Mouse (Mus musculus) liver, adult 2 months (tissue): Measurements from ENCODE around the gene Gpalpp1. TPM values are rescaled to one million over a fixed set of nuclear protein-coding genes. Genes with fewer than 3 reads are reported as not detected.

Source experiments
- DNase-seq: peaks from one replicate; pipeline ENCODE4 v3.0.0-alpha.2; 2011; ENCODE audit warnings: low read depth, low spot score; ENCODE audit errors: extremely low read depth
- H3K27ac ChIP-seq: fragments of 200-500 bp; replicated peaks from 2 replicates; pipeline ENCODE4 v1.5.1; 2012; ENCODE audit warnings: low read depth, mild to moderate bottlenecking, control low read depth, inconsistent platforms, low read length; ENCODE audit not compliant: insufficient read depth
- H3K27me3 ChIP-seq: fragments of 200-500 bp; 2 replicates; pipeline ENCODE4 v1.6.1; 2012; ENCODE audit warnings: mild to moderate bottlenecking, moderate library complexity, low read length, inconsistent platforms; ENCODE audit not compliant: control insufficient read depth, insufficient read depth
- H3K36me3 ChIP-seq: fragments of 200-500 bp; 2 replicates; pipeline ENCODE4 v1.6.1; 2012; ENCODE audit warnings: low read length, inconsistent platforms; ENCODE audit not compliant: control insufficient read depth, insufficient read depth
- H3K4me1 ChIP-seq: fragments of 200-500 bp; 2 replicates; pipeline ENCODE4 v1.6.1; 2011; ENCODE audit warnings: low read length; ENCODE audit not compliant: control insufficient read depth, insufficient read depth
- H3K4me3 ChIP-seq: fragments of 200-500 bp; 2 replicates; pipeline ENCODE4 v1.5.1; 2011; ENCODE audit warnings: low read depth, mild to moderate bottlenecking, control low read depth, low read length, moderate library complexity; ENCODE audit not compliant: insufficient read depth
- H3K79me2 ChIP-seq: fragments of 200-500 bp; 2 replicates; pipeline ENCODE4 v1.6.1; 2012; ENCODE audit warnings: inconsistent platforms, mild to moderate bottlenecking, low read length, moderate library complexity; ENCODE audit not compliant: control insufficient read depth, insufficient read depth
- H3K9ac ChIP-seq: fragments of 200-500 bp; 2 replicates; pipeline ENCODE4 v1.6.1; 2012; ENCODE audit warnings: low read depth, mild to moderate bottlenecking, control low read depth, inconsistent platforms, low read length
- CTCF ChIP-seq: fragments of 200-500 bp; IDR thresholded peaks from 2 replicates; pipeline ENCODE4 v1.5.1; 2011; ENCODE audit warnings: low read depth, low read length, control low read depth
- POLR2A ChIP-seq: fragments of 200-500 bp; IDR thresholded peaks from 2 replicates; pipeline ENCODE4 v1.6.1; 2011; ENCODE audit warnings: low read length, control low read depth; ENCODE audit not compliant: insufficient read depth; ENCODE audit errors: extremely low read depth
- WGBS: fragments of 180-500 bp; shearing (Covaris S2); methylation state at CpG from one replicate; pipeline ENCODE4 v1.1.7; 2018; 5-methylcytosine and 5-hydroxymethylcytosine counted together
- polyA plus RNA-seq: library from polyadenylated mRNA; depleted of rRNA; stranded (reverse); fragments of >200 nt; gene quantifications from 2 replicates; pipeline ENCODE4 v1.2.3, GENCODE M21; 2012; rRNA removed
- total RNA-seq: library from RNA; depleted of rRNA; stranded (reverse); fragments of >200 nt; gene quantifications from 2 replicates; pipeline ENCODE4 v1.2.3, GENCODE M21; 2014; rRNA removed

Gpalpp1 gene
- total and polyA plus RNA-seq, 2 experiments: 2.0 to 8.6 TPM

- Histone ChIP-seq H3K27ac (no peak overlapping the region), H3K27me3 (no peaks in the 10 kb centered on the region), H3K79me2 (no peaks in the 10 kb centered on the region), H3K36me3 (no peaks in the 10 kb centered on the region), H3K4me1 (no peaks in the 10 kb centered on the region), H3K4me3 (no peak overlapping the region), H3K9ac (no peak overlapping the region)
- TF ChIP-seq POLR2A: no peak
- WGBS: 64% methylated on average over 5 of the region's 5 CpGs
- DNase-seq: peak; percentile 17
Observed at GRCm38 (mm10) chr14:76059441-76059840, 51.1 kb downstream of the Gpalpp1 start.

GRCm38 (mm10) chr14:76053726-76054125, 56.8 kb downstream of the Gpalpp1 start:
- Histone ChIP-seq H3K4me1 (no peaks in the 10 kb centered on the region), H3K36me3 (no peaks in the 10 kb centered on the region), H3K27ac (no peak overlapping the region), H3K4me3 (no peak overlapping the region), H3K27me3 (no peaks in the 10 kb centered on the region), H3K79me2 (no peaks in the 10 kb centered on the region), H3K9ac (no peak overlapping the region)
- WGBS: 78% methylated on average over 11 of the region's 11 CpGs
- no peak for DNase-seq
- TF ChIP-seq POLR2A (no peak), CTCF (no peak)

DNA sequence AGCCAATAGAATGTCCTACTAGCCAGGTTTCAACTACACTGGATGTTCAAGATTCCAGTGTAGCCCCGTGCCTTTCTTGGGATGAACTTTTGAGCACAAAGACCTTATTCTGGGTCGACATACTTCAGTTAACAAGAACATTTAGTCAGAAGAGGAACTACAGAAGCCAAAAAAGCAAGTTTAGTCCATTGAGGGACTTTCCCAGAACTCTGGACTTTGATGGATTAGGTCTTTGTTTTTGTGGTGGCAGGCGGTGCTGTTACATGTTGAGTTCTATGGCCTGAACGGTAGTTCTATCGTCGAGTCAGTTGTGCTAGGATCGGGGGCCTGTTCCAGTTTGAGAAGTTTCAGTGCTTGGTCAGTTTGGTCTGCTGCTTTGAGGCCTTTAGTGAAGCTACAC, 58.6 kb downstream of the Gpalpp1 start:
- no peaks in the 10 kb centered on the region for H3K4me1 ChIP-seq
- no peak overlapping the region for H3K4me3 ChIP-seq
- H3K79me2 ChIP-seq: no peaks in the 10 kb centered on the region
- H3K36me3 ChIP-seq: no peaks in the 10 kb centered on the region
- TF ChIP-seq POLR2A (no peak), CTCF (no peak)
- 76% methylated on average over 7 of the region's 7 CpGs for WGBS
- H3K9ac ChIP-seq: no peak overlapping the region
- H3K27ac ChIP-seq: no peak overlapping the region
- DNase-seq: no peak
- no peaks in the 10 kb centered on the region for H3K27me3 ChIP-seq

DNA sequence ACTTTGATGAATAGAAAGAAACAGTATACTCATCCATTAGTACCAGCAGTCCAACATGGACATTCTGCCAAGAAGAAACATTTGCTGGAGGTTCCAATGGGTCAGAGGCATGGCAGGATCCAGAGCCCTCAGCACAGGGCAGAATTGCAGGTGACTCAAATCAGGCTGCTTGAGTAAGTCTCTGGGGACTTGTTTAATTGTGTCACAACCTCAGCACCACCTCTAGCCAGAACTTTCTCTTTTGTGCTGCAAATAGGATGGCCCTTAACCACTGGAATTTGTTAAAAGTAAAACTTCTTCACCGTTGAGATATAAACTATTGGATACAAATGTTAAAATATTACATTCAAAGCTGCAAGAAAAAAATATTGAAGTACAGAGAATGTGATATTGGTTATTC, 64.8 kb downstream of the Gpalpp1 start:
- no peaks in the 10 kb centered on the region for H3K36me3 ChIP-seq
- no peak for DNase-seq
- no peaks in the 10 kb centered on the region for H3K4me1 ChIP-seq
- WGBS: 56% methylated on average over 1 of the region's 1 CpGs
- no peak overlapping the region for H3K27ac ChIP-seq
- TF ChIP-seq CTCF: no peak
- TF ChIP-seq POLR2A: no peak
- no peak overlapping the region for H3K9ac ChIP-seq
- H3K27me3 ChIP-seq: no peaks in the 10 kb centered on the region
- no peaks in the 10 kb centered on the region for H3K79me2 ChIP-seq
- H3K4me3 ChIP-seq: no peak overlapping the region

GRCm38 (mm10) chr14:76044164-76044557, 66.4 kb downstream of the Gpalpp1 start:
- no peaks in the 10 kb centered on the region for H3K36me3 ChIP-seq
- TF ChIP-seq CTCF (no peak), POLR2A (no peak)
- H3K4me1 ChIP-seq: no peaks in the 10 kb centered on the region
- no peak overlapping the region for H3K4me3 ChIP-seq
- no peak overlapping the region for H3K9ac ChIP-seq
- DNase-seq: no peak
- H3K27me3 ChIP-seq: no peaks in the 10 kb centered on the region
- no peak overlapping the region for H3K27ac ChIP-seq
- no peaks in the 10 kb centered on the region for H3K79me2 ChIP-seq
- WGBS: 77% methylated on average over 3 of the region's 3 CpGs

DNA sequence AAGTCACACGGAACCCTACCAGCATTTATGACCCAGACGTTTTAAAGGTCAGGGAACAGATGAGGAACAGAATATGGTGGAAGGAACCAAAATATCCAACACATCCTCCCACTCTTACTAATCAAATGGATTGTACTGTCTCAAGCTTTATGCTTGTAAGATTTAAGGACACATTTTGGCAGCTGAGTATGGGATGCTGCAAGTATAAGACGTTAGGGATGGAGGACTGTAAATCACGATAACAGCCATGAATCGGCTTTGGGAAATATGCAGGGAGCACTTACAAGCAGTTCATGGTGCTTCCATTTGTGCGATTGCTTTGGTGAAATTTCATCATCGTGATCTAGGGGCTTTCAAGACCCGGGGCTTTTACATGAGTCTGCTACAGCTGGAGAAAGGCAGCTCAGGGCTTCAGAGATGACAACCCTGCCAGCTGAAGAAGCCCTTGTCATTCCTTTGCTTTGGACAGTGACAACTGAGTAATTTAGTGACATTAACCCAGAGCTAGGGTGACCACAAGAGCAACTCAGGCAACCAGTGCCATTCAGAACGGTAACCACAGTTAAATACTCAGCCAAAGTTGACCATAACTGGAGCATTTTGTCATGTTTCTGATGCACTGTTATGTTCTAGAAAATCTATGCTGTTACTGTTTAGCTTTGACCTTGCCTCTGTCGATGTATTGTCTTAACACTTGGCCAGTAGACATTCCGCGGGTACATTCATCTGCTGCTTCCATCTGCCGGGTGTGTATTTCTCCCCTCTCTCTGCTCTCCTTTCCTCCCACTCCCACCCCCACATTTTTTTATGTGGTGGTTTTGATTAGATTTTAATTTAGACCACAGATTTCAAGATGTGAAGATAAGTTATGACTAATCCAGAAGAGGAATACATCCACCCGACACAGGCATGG, 67.1 kb downstream of the Gpalpp1 start:
- 84% methylated on average over 14 of the region's 14 CpGs for WGBS
- TF ChIP-seq POLR2A (no peak), CTCF (no peak)
- DNase-seq: no peak

More for the DNA sequence above, 67.1 kb downstream of the Gpalpp1 start:
- Histone ChIP-seq H3K4me3 (no peak overlapping the region), H3K36me3 (no peaks in the 10 kb centered on the region), H3K27me3 (no peaks in the 10 kb centered on the region), H3K27ac (no peak overlapping the region), H3K4me1 (no peaks in the 10 kb centered on the region), H3K9ac (no peak overlapping the region), H3K79me2 (no peaks in the 10 kb centered on the region)

Other genes starting within 250 kb of the Gpalpp1 start
- gene Kctd4, start 155.8 kb downstream of the Gpalpp1 start, total RNA-seq: not detected in 2 replicates
- gene Kctd4, start 155.8 kb downstream of the Gpalpp1 start, polyA plus RNA-seq: not detected in 2 replicates
- 7.3 and 9.7 TPM in 2 replicates for gene Gtf2f2, start 99.9 kb downstream of the Gpalpp1 start, total RNA-seq
- gene Gtf2f2, start 99.9 kb downstream of the Gpalpp1 start, polyA plus RNA-seq: 1.5 and 2.0 TPM in 2 replicates
- gene Nufip1, start 131 bp upstream of the Gpalpp1 start, total RNA-seq: 2.2 and 2.7 TPM in 2 replicates
- gene Nufip1, start 131 bp upstream of the Gpalpp1 start, polyA plus RNA-seq: 1.9 and 2.0 TPM in 2 replicates